Mouse (Mus musculus) frontal cortex, adult (tissue): ENCODE results near the gene Dcdc2b.

Experiments used
- ATAC-seq: cut with Nextera tagmentation; 2 replicates; pipeline ENCODE4 v1.9.2; 2017; ENCODE audit warnings: mild to moderate bottlenecking, moderate library complexity, mixed read lengths; ENCODE audit not compliant: low TSS enrichment

The Dcdc2b gene

GRCm38 (mm10) chr4:129614093-129614492 is at the start of gene Dcdc2b:
Dcdc2b (minus strand) TSS chr4:129614257.
- no peak for ATAC-seq

GRCm38 (mm10) chr4:129662255-129662813 is 48.3 kb upstream of the Dcdc2b start:
- ATAC-seq: no peak

GRCm38 (mm10) chr4:129661584-129661983 is 47.5 kb upstream of the Dcdc2b start:
- ATAC-seq: no peak

- peak; percentile 71; the same call in 1 of the 2 replicates for ATAC-seq
Measured at GRCm38 (mm10) chr4:129654770-129655169, 40.7 kb upstream of the Dcdc2b start.

GRCm38 (mm10) chr4:129650359-129650758 is 36.3 kb upstream of the Dcdc2b start:
- no peak for ATAC-seq

- no peak for ATAC-seq
Measured at GRCm38 (mm10) chr4:129648656-129649055, 34.6 kb upstream of the Dcdc2b start.

GRCm38 (mm10) chr4:129645204-129645603 is 31.1 kb upstream of the Dcdc2b start:
- ATAC-seq: peak; percentile 22; the same call in 1 of the 2 replicates

- ATAC-seq: no peak
Measured at GRCm38 (mm10) chr4:129641756-129642155, 27.7 kb upstream of the Dcdc2b start.

- peak; percentile 80 for ATAC-seq
Measured at GRCm38 (mm10) chr4:129640638-129641467, 26.8 kb upstream of the Dcdc2b start, which contains the start of gene Txlna. Txlna (minus strand) TSS chr4:129641065.

GRCm38 (mm10) chr4:129640101-129640637 is 26.1 kb upstream of the Dcdc2b start:
- ATAC-seq: 0 out of 2 replicates have a peak, but pooled peaks have one; percentile 20

GRCm38 (mm10) chr4:129639221-129639620 is 25.2 kb upstream of the Dcdc2b start:
- ATAC-seq: no peak

GRCm38 (mm10) chr4:129633852-129634251 is 19.8 kb upstream of the Dcdc2b start:
- no peak for ATAC-seq

GRCm38 (mm10) chr4:129631867-129632266 is 17.8 kb upstream of the Dcdc2b start:
- peak; percentile 28; the same call in 1 of the 2 replicates for ATAC-seq

GRCm38 (mm10) chr4:129630944-129631343 is 16.9 kb upstream of the Dcdc2b start:
- no peak for ATAC-seq

GRCm38 (mm10) chr4:129626035-129626434 is 12.0 kb upstream of the Dcdc2b start:
- ATAC-seq: no peak

GRCm38 (mm10) chr4:129625496-129625895 is 11.4 kb upstream of the Dcdc2b start:
- no peak for ATAC-seq

- peak; percentile 22 for ATAC-seq
Measured at GRCm38 (mm10) chr4:129625029-129625370, 10.9 kb upstream of the Dcdc2b start.

- ATAC-seq: peak; percentile 88
Measured at GRCm38 (mm10) chr4:129624281-129625028, 10.4 kb upstream of the Dcdc2b start.

- ATAC-seq: peak; percentile 50
Measured at GRCm38 (mm10) chr4:129623681-129624091, 9.6 kb upstream of the Dcdc2b start, which contains the start of gene Ccdc28b. Ccdc28b (minus strand) TSS chr4:129623947.

GRCm38 (mm10) chr4:129622803-129623535 is 8.9 kb upstream of the Dcdc2b start:
- ATAC-seq: no peak

- ATAC-seq: no peak
Measured at GRCm38 (mm10) chr4:129622120-129622802, 8.2 kb upstream of the Dcdc2b start.
